Mouse (Mus musculus) hindbrain, embryonic 12.5 days (tissue): ENCODE results near the gene Fosl1. TPM values are rescaled to one million over a fixed set of nuclear protein-coding genes. Genes with fewer than 3 reads are reported as not detected.

Experiments used
- ATAC-seq: fragments of 200-750 bp; cut with Nextera tagmentation; 2 replicates; pipeline ENCODE4 v1.8.0; 2017; ENCODE audit warnings: moderate TSS enrichment; ENCODE audit not compliant: low FRiP score
- H3K27ac ChIP-seq: fragments of 300-500 bp; sonication (generic); 2 replicates; pipeline ENCODE4 v1.5.1; 2016; ENCODE audit warnings: mild to moderate bottlenecking
- H3K27me3 ChIP-seq: fragments of 300-500 bp; sonication (generic); 2 replicates; pipeline ENCODE4 v1.6.1; 2016; ENCODE audit warnings: mild to moderate bottlenecking
- H3K36me3 ChIP-seq: fragments of 300-500 bp; sonication (generic); 2 replicates; pipeline ENCODE4 v1.6.1; 2016; ENCODE audit warnings: mild to moderate bottlenecking
- H3K4me1 ChIP-seq: fragments of 300-500 bp; sonication (generic); 2 replicates; pipeline ENCODE4 v1.6.1; 2016
- H3K4me2 ChIP-seq: fragments of 300-500 bp; sonication (generic); replicated peaks from 2 replicates; pipeline ENCODE4 v1.6.1; 2016; ENCODE audit warnings: mild to moderate bottlenecking
- H3K4me3 ChIP-seq: fragments of 300-500 bp; sonication (generic); 2 replicates; pipeline ENCODE4 v1.5.1; 2016; ENCODE audit warnings: mild to moderate bottlenecking
- H3K9ac ChIP-seq: fragments of 300-500 bp; sonication (generic); 2 replicates; pipeline ENCODE4 v1.6.1; 2016; ENCODE audit warnings: mild to moderate bottlenecking, moderate library complexity
- H3K9me3 ChIP-seq: fragments of 300-500 bp; sonication (generic); replicated peaks from 2 replicates; pipeline ENCODE4 v1.6.1; 2016; ENCODE audit warnings: mild to moderate bottlenecking
- WGBS: fragments of 180-500 bp; shearing (Covaris S2); methylation state at CpG from one replicate; pipeline ENCODE4 v1.1.7; 2016; 5-methylcytosine and 5-hydroxymethylcytosine counted together
- polyA plus RNA-seq: library from polyadenylated mRNA; unstranded; fragments of >200 nt; fragmentation: Nextera tagmentation; extraction: Ambion mirVana; gene quantifications from 2 replicates; pipeline ENCODE4 v1.2.1, GENCODE M21; 2016

The Fosl1 gene
- polyA plus RNA-seq, 1 experiment from 2014 or later: not detected

DNA sequence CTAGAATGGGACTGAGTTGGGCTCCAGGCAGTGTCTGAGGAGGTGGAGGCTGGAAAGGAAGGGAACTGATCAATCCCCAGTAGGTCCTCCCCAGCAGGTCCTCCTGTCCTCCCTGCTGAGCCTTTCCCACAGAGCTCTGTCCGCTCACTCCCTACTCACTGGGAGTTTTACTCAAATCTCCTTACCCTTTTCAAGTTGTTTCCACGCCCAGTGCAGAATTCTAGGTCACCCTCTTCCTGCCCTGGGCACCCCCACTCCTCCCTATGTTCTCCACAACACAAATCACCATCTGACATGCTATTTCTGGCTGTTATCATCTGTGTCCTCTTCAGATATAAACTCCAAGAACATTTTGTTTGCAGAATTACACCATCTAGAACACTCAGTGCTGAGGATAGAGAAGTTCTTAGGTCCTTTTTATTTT lies 32.8 kb upstream of the Fosl1 start:
- H3K4me2 ChIP-seq: no peak overlapping the region
- no peak overlapping the region for H3K9ac ChIP-seq
- H3K9me3 ChIP-seq: no peaks in the 10 kb centered on the region
- H3K36me3 ChIP-seq: peaks cover 3% of the 10 kb centered on the region; the same call in 1 of the 2 replicates
- ATAC-seq: no peak
- H3K4me1 ChIP-seq: no peaks in the 10 kb centered on the region
- WGBS: 63% methylated on average over 2 of the region's 2 CpGs
- H3K4me3 ChIP-seq: no peak overlapping the region
- no peaks in the 10 kb centered on the region for H3K27me3 ChIP-seq
- no peak overlapping the region for H3K27ac ChIP-seq

DNA sequence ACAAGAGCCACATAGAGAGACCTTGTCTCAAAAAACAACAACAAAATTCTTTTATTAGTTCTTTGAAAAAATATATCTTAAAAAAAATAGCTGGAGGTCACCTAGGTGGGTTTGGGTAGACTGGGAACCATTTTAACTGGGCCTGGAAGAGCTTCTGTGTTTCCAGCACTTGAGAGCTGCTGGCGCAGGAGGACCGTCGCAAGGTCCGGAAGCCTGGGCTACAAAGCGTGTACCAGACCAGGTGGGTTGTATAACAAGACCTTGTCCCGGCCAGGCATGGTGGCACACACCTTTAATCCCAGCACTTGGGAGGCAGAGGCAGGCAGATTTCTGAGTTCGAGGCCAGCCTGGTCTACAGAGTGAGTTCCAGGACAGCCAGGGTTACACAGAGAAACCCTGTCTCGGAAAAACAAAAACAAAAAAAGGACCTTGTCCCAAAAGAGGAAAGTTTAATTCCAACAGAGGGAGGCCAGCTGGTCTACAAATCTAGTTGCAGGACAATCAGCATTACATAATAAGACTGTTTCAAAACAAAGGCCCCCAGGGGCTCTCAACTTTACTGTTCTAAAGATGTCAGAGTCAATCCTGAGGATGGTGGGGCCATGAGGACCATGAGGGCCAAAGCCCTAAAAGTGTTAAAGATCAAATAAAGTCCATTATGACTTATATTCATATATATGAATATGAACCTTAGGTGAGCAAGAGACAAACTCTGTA lies 28.4 kb upstream of the Fosl1 start:
- Histone ChIP-seq H3K36me3 (peaks cover 33% of the 10 kb centered on the region), H3K27ac (no peak overlapping the region), H3K4me2 (no peak overlapping the region), H3K9ac (no peak overlapping the region), H3K4me1 (peaks cover 17% of the 10 kb centered on the region), H3K9me3 (no peaks in the 10 kb centered on the region), H3K27me3 (no peaks in the 10 kb centered on the region), H3K4me3 (no peak overlapping the region)
- ATAC-seq: no peak
- 96% methylated on average over 8 of the region's 8 CpGs for WGBS

DNA sequence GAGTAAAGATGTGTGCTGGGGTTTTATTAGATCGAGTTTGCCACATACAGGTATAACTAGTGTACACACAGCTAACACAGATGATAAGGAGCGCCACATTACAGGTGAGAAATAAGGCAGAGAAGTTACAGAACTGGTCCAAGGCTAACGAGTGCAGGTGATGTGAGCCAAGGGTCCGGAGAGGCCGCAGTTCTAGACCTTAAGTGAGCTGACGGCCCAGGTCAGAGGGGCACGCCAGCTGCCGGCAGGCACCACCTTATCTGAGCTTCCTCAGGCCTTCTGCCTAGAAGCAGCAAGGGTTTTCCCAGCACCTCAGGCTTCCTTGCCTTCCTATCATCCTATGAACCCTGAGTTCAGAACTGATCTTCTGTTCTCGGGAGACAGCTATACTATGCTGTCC lies 27.7 kb upstream of the Fosl1 start:
- Histone ChIP-seq H3K36me3 (peaks cover 33% of the 10 kb centered on the region), H3K9ac (no peak overlapping the region), H3K27me3 (no peaks in the 10 kb centered on the region), H3K9me3 (no peaks in the 10 kb centered on the region), H3K4me2 (no peak overlapping the region), H3K4me1 (peaks cover 19% of the 10 kb centered on the region), H3K4me3 (no peak overlapping the region), H3K27ac (no peak overlapping the region)
- WGBS: 91% methylated on average over 9 of the region's 9 CpGs
- ATAC-seq: no peak

DNA sequence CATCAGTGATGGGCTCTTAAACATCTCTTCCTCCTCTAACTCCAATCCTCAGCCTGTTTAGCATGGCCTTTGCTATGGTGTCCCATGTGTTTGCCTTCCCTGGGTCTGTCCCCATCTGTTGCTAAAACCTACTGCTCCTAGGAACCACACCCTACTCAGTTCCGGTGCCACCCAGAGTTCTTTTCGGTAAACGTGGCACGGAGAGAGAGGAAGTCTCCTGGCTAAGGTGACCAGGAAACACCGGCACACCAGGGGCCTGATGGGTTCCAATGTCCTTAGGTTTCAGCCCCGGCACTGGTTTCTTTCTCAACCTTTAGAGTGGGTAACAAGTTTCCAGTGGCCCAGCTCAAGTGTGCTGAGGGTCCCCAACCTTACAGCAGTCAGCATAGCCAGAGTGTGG lies 26.8 kb upstream of the Fosl1 start:
- Histone ChIP-seq H3K9me3 (no peaks in the 10 kb centered on the region), H3K9ac (no peak overlapping the region), H3K36me3 (peaks cover 33% of the 10 kb centered on the region), H3K27ac (no peak overlapping the region), H3K4me3 (no peak overlapping the region), H3K4me1 (peaks cover 19% of the 10 kb centered on the region), H3K27me3 (no peaks in the 10 kb centered on the region), H3K4me2 (no peak overlapping the region)
- no peak for ATAC-seq
- WGBS: 94% methylated on average over 6 of the region's 6 CpGs

DNA sequence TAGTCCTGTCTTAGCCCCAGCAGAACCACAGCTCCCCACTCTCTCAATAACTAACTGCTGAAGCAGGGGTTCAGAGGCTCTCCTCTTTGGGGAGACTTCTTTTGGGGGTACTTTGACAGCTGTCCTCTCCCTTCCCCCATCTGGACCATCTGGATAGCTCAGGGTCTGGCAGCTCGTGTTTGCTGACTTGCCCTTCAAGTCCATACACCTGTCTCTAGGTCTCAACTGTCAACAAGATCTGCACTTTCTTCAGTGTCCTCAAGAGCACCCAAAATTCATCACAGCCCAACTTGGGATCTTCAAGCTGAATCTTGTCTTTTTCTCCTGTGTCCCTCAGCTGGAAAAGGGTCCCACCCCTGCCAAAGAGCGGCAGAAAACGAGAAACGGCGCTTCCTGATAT lies 25.6 kb upstream of the Fosl1 start:
- H3K4me3 ChIP-seq: no peak overlapping the region
- H3K27me3 ChIP-seq: no peaks in the 10 kb centered on the region
- peaks cover 31% of the 10 kb centered on the region for H3K4me1 ChIP-seq
- H3K27ac ChIP-seq: no peak overlapping the region
- peaks cover 42% of the 10 kb centered on the region for H3K36me3 ChIP-seq
- ATAC-seq: no peak
- 91% methylated on average over 5 of the region's 5 CpGs for WGBS
- peak overlapping the region; percentile 86; the same call in 1 of the 2 replicates for H3K9ac ChIP-seq
- H3K4me2 ChIP-seq: no peak overlapping the region
- no peaks in the 10 kb centered on the region for H3K9me3 ChIP-seq

DNA sequence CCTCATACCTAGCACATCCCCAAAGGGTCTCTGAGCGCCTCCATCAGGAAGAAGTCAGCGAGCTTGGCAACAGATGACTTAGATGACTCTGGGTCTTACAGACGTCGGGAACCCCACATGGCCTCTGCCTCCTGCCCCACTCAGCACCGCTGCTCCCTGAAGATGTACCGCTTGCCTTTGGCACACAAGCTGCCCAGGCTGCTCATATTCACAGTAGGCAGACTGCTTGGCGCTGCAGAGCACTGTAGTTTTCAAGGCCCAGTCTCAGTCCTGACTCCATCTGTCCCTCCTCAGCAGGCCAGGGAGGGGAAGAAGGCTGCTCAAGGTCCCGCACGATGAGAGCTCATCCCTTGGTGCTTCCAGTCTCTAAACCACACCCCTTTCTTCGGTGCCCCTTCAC lies 25.1 kb upstream of the Fosl1 start:
- peak overlapping the region; percentile 86; the same call in 1 of the 2 replicates for H3K9ac ChIP-seq
- H3K4me3 ChIP-seq: no peak overlapping the region

DNA sequence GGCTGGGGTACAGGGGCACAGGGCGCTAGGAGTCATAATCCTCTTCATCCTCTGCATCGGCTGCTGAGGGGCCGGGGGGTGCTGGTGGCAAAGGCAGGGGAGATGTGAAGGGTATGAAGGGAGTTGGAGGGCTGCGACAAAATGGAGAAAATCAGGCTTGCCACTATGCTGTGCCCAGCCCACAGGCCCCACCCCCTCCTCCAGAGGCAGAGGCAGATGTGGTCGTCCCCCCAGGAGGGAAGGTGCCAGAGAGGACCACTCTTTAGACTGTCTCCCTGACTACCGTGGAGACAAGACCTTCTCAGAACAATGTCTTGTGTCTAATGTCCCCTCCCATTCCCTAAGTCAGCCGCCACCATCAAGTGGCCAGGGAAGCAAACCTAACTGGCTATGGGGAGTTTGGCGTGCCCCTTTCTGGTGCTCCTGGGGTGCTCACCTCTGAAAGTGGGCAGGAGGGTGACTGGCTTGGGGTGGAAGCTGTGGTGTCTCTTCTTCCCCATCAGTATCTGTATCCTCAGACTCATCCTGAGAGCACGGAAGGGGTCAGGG lies 24.4 kb upstream of the Fosl1 start:
- Histone ChIP-seq H3K9ac (peak overlapping the region; percentile 86), H3K36me3 (peaks cover 48% of the 10 kb centered on the region), H3K4me3 (peak overlapping the region; percentile 77), H3K4me2 (peak overlapping the region; percentile 88), H3K4me1 (peaks cover 36% of the 10 kb centered on the region), H3K27ac (no peak overlapping the region), H3K9me3 (no peaks in the 10 kb centered on the region), H3K27me3 (no peaks in the 10 kb centered on the region)
- ATAC-seq: no peak
- 69% methylated on average over 9 of the region's 9 CpGs for WGBS

More for the DNA sequence above, 25.1 kb upstream of the Fosl1 start:
- 85% methylated on average over 10 of the region's 10 CpGs for WGBS
- Histone ChIP-seq H3K4me1 (peaks cover 36% of the 10 kb centered on the region), H3K27me3 (no peaks in the 10 kb centered on the region), H3K27ac (no peak overlapping the region), H3K4me2 (no peak overlapping the region), H3K9me3 (no peaks in the 10 kb centered on the region), H3K36me3 (peaks cover 47% of the 10 kb centered on the region)
- no peak for ATAC-seq

DNA sequence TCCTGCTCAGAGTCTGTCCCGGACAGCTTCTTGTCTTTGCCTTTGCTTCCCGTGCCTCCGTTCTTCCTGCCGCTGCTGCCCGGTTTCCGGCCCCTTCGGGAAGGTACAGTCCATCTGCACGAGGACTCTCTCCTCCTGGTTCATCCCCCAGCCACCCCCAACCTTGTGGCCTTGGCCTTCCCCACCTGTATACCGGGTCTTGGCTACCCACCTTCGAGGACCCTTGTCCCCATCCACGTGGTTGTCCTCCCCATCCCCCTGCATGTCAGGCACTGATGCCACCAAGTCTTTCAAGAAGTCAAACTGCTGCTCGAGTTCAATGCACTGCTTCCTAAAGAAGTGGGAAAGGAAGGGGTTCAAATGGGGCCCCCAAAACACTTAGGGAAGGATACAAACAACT lies 23.8 kb upstream of the Fosl1 start:
- H3K9me3 ChIP-seq: no peaks in the 10 kb centered on the region
- ATAC-seq: no peak
- H3K27me3 ChIP-seq: no peaks in the 10 kb centered on the region
- H3K4me1 ChIP-seq: peaks cover 36% of the 10 kb centered on the region
- peak overlapping the region; percentile 94; the same call in 1 of the 2 replicates for H3K27ac ChIP-seq
- peak overlapping the region; percentile 86 for H3K9ac ChIP-seq
- peaks cover 45% of the 10 kb centered on the region for H3K36me3 ChIP-seq
- peak overlapping the region; percentile 88 for H3K4me2 ChIP-seq
- peak overlapping the region; percentile 77 for H3K4me3 ChIP-seq
- 67% methylated on average over 12 of the region's 12 CpGs for WGBS

DNA sequence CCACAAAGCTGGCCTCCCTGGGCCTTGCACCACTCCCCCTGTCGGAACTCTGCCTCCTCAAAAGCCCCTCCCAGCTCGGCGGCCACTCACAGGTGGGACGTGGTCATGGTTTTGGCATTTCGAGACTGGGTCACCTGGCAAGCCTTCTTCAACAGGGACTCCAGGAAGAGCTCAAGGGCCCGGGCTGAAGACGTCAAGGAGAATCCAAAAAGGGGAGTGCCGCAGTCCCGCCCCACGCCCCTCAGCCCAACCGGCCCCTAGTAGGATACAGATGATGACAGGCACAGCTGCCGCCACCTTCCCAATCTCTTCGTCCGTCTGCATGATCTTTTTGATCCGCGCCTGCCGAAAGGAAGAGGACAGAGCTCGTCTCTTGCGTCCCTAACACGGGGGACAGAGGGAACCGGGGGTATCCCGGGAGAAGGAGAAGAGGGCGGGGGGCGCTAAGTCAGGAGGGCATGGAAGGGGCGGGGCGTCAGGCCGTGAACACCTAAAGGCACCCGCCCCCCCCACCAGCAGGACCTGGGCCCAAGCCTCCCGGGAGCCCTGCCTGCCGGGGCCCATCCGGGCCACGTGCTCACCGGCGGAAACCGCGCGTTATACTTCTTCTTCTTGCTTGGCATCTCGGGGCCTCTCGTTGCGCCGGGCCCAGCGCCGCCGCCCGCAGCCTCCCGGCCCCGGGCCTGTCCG lies 23.1 kb upstream of the Fosl1 start:
- Histone ChIP-seq H3K9ac (peak overlapping the region; percentile 86), H3K4me3 (peak overlapping the region; percentile 77), H3K4me1 (peaks cover 36% of the 10 kb centered on the region), H3K27ac (peak overlapping the region; percentile 94), H3K9me3 (no peaks in the 10 kb centered on the region), H3K4me2 (peak overlapping the region; percentile 88), H3K36me3 (peaks cover 46% of the 10 kb centered on the region), H3K27me3 (no peaks in the 10 kb centered on the region)
- 1% methylated on average over 34 of the region's 48 CpGs for WGBS
- peak; percentile 62 for ATAC-seq

DNA sequence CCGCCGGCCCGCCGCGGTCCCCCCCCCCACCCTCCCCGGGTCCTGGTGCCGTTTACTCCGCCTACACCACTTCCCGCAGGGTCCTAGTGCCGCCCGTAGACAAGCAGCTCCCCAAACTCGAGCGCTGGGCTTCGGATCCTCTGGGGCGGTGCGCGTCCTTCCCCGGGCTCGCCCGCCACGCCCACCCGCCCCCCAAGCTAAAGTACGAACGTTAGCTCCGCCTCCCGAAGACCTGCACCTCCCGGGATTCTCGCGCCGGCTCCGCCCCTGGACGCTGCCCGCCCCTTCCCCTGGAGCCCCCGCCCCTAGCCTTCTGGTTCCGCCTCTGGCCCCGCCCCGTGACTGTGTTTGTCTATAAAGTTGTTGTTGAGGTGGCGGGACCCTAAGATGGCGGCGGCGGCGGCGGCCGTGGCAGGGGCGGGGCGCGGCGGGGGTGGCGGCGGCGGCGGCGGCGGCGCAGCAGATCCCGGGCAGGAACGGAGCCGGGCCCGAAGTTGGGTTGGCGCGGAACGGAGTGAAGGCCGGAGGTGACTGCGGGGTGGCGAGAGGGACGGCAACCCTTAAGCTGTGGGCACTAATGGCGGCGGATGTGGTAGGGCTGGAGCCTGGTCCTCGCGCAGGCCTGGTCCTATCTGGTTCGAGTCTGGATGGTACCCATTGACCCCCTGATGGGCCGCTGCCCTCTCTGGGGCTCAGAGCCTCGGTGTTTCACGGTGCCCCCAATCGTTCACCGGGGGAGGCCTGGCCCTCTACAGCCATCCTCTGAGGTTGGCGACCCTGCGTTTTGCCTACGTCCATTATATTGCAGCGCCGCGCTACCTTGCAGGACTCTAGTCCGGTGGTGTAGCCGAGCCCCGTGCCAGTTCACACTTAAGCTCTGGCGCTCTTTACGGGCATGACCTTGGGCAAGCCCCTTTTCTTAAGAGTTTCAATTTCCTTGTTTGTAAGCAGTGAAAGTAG lies 22.3 kb upstream of the Fosl1 start, which contains the start of the genes Drap1 and AI837181:
Gene Drap1 (minus strand): TSS at position 198 of the 960 bp plus-strand sequence.
Gene AI837181 (plus strand): TSS at position 363 of the 960 bp plus-strand sequence.
- Histone ChIP-seq H3K27ac (peak within 1 kb of the TSS; percentile 94), H3K4me3 (peak within 1 kb of the TSS; percentile 77), H3K27me3 (no peaks in the 10 kb centered on the region), H3K4me1 (peaks cover 36% of the 10 kb centered on the region), H3K4me2 (peak within 1 kb of the TSS; percentile 88), H3K36me3 (peaks cover 46% of the 10 kb centered on the region), H3K9ac (peak within 1 kb of the TSS; percentile 90), H3K9me3 (no peaks in the 10 kb centered on the region)
- ATAC-seq: peak; percentile 90
- under 1% methylated on average over 51 of the region's 87 CpGs for WGBS

DNA sequence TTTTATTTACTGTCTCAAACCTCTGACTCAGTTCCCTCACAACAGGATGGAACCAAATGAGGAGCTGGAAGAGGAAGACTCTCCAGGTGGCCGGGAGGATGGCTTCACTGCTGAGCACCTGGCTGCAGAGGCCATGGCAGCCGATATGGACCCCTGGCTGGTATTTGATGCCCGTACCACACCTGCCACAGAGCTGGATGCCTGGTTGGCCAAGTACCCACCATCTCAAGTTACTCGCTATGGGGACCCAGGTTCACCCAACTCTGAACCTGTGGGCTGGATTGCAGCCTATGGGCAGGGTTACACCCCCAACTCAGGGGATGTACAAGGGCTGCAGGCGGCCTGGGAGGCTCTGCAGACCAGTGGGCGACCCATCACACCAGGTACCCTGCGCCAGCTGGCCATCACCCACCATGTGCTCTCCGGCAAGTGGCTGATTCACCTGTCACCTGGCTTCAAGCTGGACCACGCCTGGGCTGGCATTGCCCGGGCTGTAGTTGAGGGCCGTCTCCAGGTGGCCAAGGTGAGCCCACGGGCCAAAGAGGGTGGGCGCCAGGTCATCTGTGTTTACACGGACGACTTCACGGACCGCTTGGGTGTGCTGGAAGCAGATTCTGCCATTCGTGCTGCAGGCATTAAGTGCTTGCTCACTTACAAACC lies 21.3 kb upstream of the Fosl1 start:
- no peak for ATAC-seq
- H3K9me3 ChIP-seq: no peaks in the 10 kb centered on the region
- WGBS: 89% methylated on average over 18 of the region's 18 CpGs

More for the DNA sequence above, 21.3 kb upstream of the Fosl1 start:
- H3K27me3 ChIP-seq: no peaks in the 10 kb centered on the region
- H3K4me3 ChIP-seq: peak overlapping the region; percentile 77
- peak overlapping the region; percentile 81 for H3K4me2 ChIP-seq
- H3K4me1 ChIP-seq: peaks cover 36% of the 10 kb centered on the region
- H3K36me3 ChIP-seq: peaks cover 37% of the 10 kb centered on the region
- peak overlapping the region; percentile 94 for H3K27ac ChIP-seq
- peak overlapping the region; percentile 90 for H3K9ac ChIP-seq
